Comparison of ENCODE assay signal across 48 mouse cellular contexts in the genomic region with DNA sequence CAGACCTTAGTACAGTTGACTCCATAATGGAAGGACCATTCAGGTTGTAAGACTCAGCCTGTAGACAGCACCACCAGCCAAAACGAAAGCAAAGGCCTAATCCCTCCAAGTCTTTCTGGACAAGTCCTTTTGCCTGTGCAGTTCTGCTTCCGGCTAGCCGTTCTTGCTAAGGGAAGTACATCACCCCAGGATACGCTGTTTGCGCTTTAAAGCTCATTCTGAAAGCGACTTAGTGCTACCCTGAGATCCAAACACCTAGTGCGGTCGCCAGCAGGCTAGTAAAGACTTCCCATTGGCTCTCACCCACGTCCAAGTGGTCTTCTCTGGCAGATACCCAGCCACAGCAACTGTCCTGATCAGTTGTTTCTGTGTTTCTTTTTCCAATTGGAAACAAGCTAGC. TPM values are rescaled to one million over a fixed set of nuclear protein-coding genes. Genes with fewer than 3 reads are reported as not detected.
"Had no signal": no experiment of that assay in that cellular context is flagged by ENCODE, and none has a peak within 500 bp of the region (broad histone marks: within the 10 kb centered on the region; RNA-seq: fewer than 3 reads in every experiment).

No protein-coding gene starts in this region.

- H3K4me1 ChIP-seq: hindbrain, embryonic 12.5 days; hindbrain, embryonic 15.5 days; intestine, embryonic 15.5 days; kidney, embryonic 15.5 days had no signal

- H3K36me3 ChIP-seq: heart, embryonic 10.5 days; heart, embryonic 12.5 days; heart, embryonic 13.5 days; heart, embryonic 15.5 days; hindbrain, embryonic 12.5 days; hindbrain, embryonic 13.5 days; hindbrain, embryonic 15.5 days; intestine, embryonic 15.5 days; kidney, embryonic 15.5 days had no signal

- DNase-seq: heart, postnatal 10 days; heart, postnatal 4 days; kidney, adult 11 months; kidney, adult 18-20 months; kidney, adult 2 months; kidney, adult 8-10 months; kidney, adult 9 months; kidney, postnatal 10 days; kidney, postnatal 14 days; kidney, postnatal 25 days; kidney, postnatal 36 days; kidney, postnatal 4 days; layer of hippocampus, postnatal 36 days had no signal

- H3K4me3 ChIP-seq: heart, embryonic 10.5 days; heart, embryonic 12.5 days; heart, embryonic 13.5 days; heart, embryonic 15.5 days; hindbrain, embryonic 12.5 days; hindbrain, embryonic 13.5 days; hindbrain, embryonic 15.5 days; intestine, embryonic 15.5 days; kidney, embryonic 15.5 days; left cerebral cortex, adult 2 months had no signal

- H3K9me3 ChIP-seq: heart, embryonic 10.5 days; heart, embryonic 12.5 days; heart, embryonic 13.5 days; heart, embryonic 15.5 days; hindbrain, embryonic 12.5 days; hindbrain, embryonic 13.5 days; hindbrain, embryonic 15.5 days; intestine, embryonic 15.5 days; kidney, embryonic 15.5 days had no signal

- H3K27me3 ChIP-seq: heart, embryonic 12.5 days; heart, embryonic 13.5 days; heart, embryonic 15.5 days; hindbrain, embryonic 12.5 days; hindbrain, embryonic 13.5 days; hindbrain, embryonic 15.5 days; intestine, embryonic 15.5 days; kidney, embryonic 15.5 days had no signal

- H3K27ac ChIP-seq: heart, embryonic 10.5 days; heart, embryonic 13.5 days; heart, embryonic 15.5 days; hindbrain, embryonic 12.5 days; hindbrain, embryonic 13.5 days; hindbrain, embryonic 14.5 days; hindbrain, embryonic 15.5 days; hindbrain, postnatal 0 days; intestine, embryonic 15.5 days; kidney, embryonic 15.5 days; kidney, postnatal 0 days; left cerebral cortex, adult 2 months had no signal

RNA-seq across cellular contexts. Expression of gene Slc2a5, which starts 8.7 kb away (rescaled TPM):
- total RNA-seq: hematopoietic stem cell, adult 5-6 weeks had no signal
- polyA plus RNA-seq: inflammation-experienced regulatory T-cells, adult 6 months had no signal

RNA-seq across cellular contexts. Expression of gene Slc2a7, which starts 38.4 kb away (rescaled TPM):
- total RNA-seq: heart, adult 8-10 months; heart, postnatal 10 days; heart, postnatal 14 days; heart, postnatal 36 days; heart, postnatal 4 days; hematopoietic stem cell, adult 5-6 weeks; hindbrain, postnatal 0 days; layer of hippocampus, adult 18-20 months; layer of hippocampus, adult 8-10 months; layer of hippocampus, postnatal 10 days; layer of hippocampus, postnatal 14 days; layer of hippocampus, postnatal 25 days; layer of hippocampus, postnatal 36 days; left cerebral cortex, adult 18-20 months; left cerebral cortex, adult 2 months; left cerebral cortex, adult 8-10 months; left cerebral cortex, postnatal 10 days had no signal
- polyA plus RNA-seq: heart, embryonic 10.5 days; heart, embryonic 11.5 days; heart, embryonic 12.5 days; heart, embryonic 13.5 days; heart, embryonic 14.5 days; heart, embryonic 15.5 days; heart, embryonic 16.5 days; heart, postnatal 0 days; hindbrain, embryonic 11.5 days; hindbrain, embryonic 12.5 days; hindbrain, embryonic 13.5 days; hindbrain, embryonic 14.5 days; hindbrain, embryonic 15.5 days; hindbrain, embryonic 16.5 days; hindbrain, postnatal 0 days; inflammation-experienced regulatory T-cells, adult 6 months; intestine, embryonic 14.5 days; kidney, embryonic 14.5 days; kidney, embryonic 15.5 days; kidney, embryonic 16.5 days; kidney, postnatal 0 days had no signal
